Mouse (Mus musculus) liver, adult 2 months (tissue): ENCODE data around the gene Echdc3.

Experiments used
- CTCF ChIP-seq: fragments of 200-500 bp; IDR thresholded peaks from 2 replicates; pipeline ENCODE4 v1.5.1; 2011; ENCODE audit warnings: low read depth, low read length, control low read depth
- POLR2A ChIP-seq: fragments of 200-500 bp; IDR thresholded peaks from 2 replicates; pipeline ENCODE4 v1.6.1; 2011; ENCODE audit warnings: low read length, control low read depth; ENCODE audit not compliant: insufficient read depth; ENCODE audit errors: extremely low read depth

GRCm38 (mm10) chr2:6210840-6211239 is 2.0 kb downstream of the Echdc3 start:
- TF ChIP-seq POLR2A, result no peak
- no peak for TF ChIP-seq CTCF
